Mouse (Mus musculus) brain, embryonic 14.5 days (tissue): Measurements from ENCODE around the gene Gm45753.

Experiments
- CTCF ChIP-seq: fragments of 200-500 bp; IDR thresholded peaks from 2 replicates; pipeline ENCODE4 v1.5.1; 2012; ENCODE audit warnings: inconsistent platforms, mild to moderate bottlenecking, moderate library complexity, borderline replicate concordance; ENCODE audit not compliant: insufficient read depth, insufficient read length; ENCODE audit errors: extremely low read depth
- POLR2A ChIP-seq: fragments of 200-500 bp; IDR thresholded peaks from 2 replicates; pipeline ENCODE4 v1.6.1; 2012; ENCODE audit warnings: mild to moderate bottlenecking, inconsistent platforms, borderline replicate concordance; ENCODE audit not compliant: poor library complexity, insufficient read depth, insufficient read length, severe bottlenecking; ENCODE audit errors: extremely low read depth

DNA sequence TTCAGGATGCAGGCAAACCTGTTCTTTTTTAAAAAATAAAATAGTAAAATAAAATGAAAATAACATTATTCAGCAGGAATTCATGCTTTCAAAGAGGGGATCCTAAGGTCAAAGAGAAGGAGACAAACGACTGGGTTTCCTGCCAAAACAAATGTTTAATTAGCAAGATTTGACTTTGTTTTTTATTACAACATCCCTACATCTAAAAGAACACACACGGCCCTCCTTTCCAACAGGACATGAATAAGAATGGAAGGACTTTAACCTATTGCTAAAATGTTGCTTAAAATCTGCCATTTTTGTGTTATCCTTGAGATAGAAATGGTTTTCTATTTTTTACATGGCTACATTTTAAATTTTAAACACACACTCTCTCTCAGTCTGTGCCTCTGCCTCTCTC, 55.2 kb downstream of the Gm45753 start:
- no peak for TF ChIP-seq CTCF
- no peak for TF ChIP-seq POLR2A
